Mouse (Mus musculus) liver, postnatal 0 days (tissue): ENCODE data around the gene Ppp1r15b.

Experiments used
- CTCF ChIP-seq: sonication (generic); IDR thresholded peaks from 2 replicates; pipeline ENCODE4 v1.5.1; 2016; ENCODE audit warnings: antibody characterized with exemption, low read depth
- EP300 ChIP-seq: IDR thresholded peaks from 2 replicates; pipeline ENCODE4 v1.6.1; 2016; ENCODE audit warnings: antibody characterized with exemption, low read depth, mild to moderate bottlenecking

GRCm38 (mm10) chr1:133103871-133104270 is 27.1 kb upstream of the Ppp1r15b start:
- TF ChIP-seq CTCF (no peak), EP300 (no peak)
